Mouse (Mus musculus): ENCODE measurements around the gene Ano3. TPM values are rescaled to one million over a fixed set of nuclear protein-coding genes. Genes with fewer than 3 reads are reported as not detected.

Gene Ano3
- polyA plus RNA-seq, 1 experiment from 2014 or later, result 0.59 TPM

Other genes starting within 250 kb of the Ano3 start
- gene Muc15, start 229.6 kb downstream of the Ano3 start, polyA plus RNA-seq (2014; fragmentation: Nextera tagmentation; extraction: Ambion mirVana), result not detected in 2 replicates
- not detected in 2 replicates for gene Gm13941, start 155.1 kb upstream of the Ano3 start, polyA plus RNA-seq (2014; fragmentation: Nextera tagmentation; extraction: Ambion mirVana)
- gene Gm15130, start 202.0 kb upstream of the Ano3 start, polyA plus RNA-seq (2014; fragmentation: Nextera tagmentation; extraction: Ambion mirVana), result not detected in 2 replicates

Data from midbrain, embryonic 14.5 days (tissue).